Mouse (Mus musculus) liver, embryonic 14.5 days (tissue): Measurements from ENCODE around the gene Vps72.

Experiments used
- CTCF ChIP-seq: IDR thresholded peaks from 2 replicates; pipeline ENCODE4 v1.5.1; 2016; ENCODE audit warnings: antibody characterized with exemption, low read depth, control low read depth
- EP300 ChIP-seq: IDR thresholded peaks from 2 replicates; pipeline ENCODE4 v1.6.1; 2016; ENCODE audit warnings: antibody characterized with exemption, low read depth

DNA sequence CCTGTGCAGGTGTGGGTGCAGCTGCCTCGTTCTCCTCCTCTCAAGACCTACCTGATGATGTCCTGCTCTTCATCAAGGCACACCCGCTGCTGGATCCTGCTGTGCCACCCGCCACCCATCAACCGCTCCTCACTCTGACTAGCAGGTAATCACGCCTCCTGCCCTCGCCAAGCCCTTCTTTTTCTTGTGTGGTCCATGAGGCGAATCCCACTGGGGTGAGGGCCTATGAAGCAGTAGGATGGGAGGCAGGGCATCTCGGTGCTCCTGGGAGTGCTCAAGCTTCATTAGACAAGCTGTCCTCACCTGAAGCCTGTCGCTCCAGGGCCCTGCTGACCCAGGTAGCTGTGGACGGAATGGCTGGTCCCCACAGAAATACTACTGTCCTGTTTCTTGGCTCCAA is 59.2 kb downstream of the Vps72 start:
- TF ChIP-seq CTCF, result no peak
- TF ChIP-seq EP300, result no peak
